Mouse (Mus musculus) G1E (cell line): Measurements from ENCODE around the gene Pax7.

Experiments
- CTCF ChIP-seq: IDR thresholded peaks from 2 replicates; pipeline ENCODE4 v1.5.1; 2012; ENCODE audit warnings: low read depth, low read length, inconsistent platforms, mixed read lengths
- GATA1 ChIP-seq: IDR thresholded peaks from 2 replicates; pipeline ENCODE4 v1.6.1; 2012; ENCODE audit warnings: borderline replicate concordance, low read length, inconsistent platforms, mixed read lengths
- GATA2 ChIP-seq: IDR thresholded peaks from 2 replicates; pipeline ENCODE4 v1.6.1; 2012; ENCODE audit warnings: low read depth, low read length, inconsistent platforms, borderline replicate concordance
- POLR2AphosphoS5 ChIP-seq: IDR thresholded peaks from 2 replicates; pipeline ENCODE4 v1.6.1; 2012; ENCODE audit warnings: low read depth, low read length, inconsistent platforms; ENCODE audit not compliant: insufficient replicate concordance
- TAL1 ChIP-seq: conservative IDR thresholded peaks from 2 replicates; pipeline ENCODE4 v1.6.1; 2012; ENCODE audit warnings: low read depth, low read length, inconsistent platforms, mixed read lengths

- no peak for TF ChIP-seq CTCF
- TF ChIP-seq GATA1, result no peak
- TF ChIP-seq POLR2AphosphoS5, result no peak
- no peak for TF ChIP-seq TAL1
- no peak for TF ChIP-seq GATA2
Measured at GRCm38 (mm10) chr4:139828871-139829590, 4.3 kb downstream of the Pax7 start.
